19 mouse cellular contexts compared by ENCODE assay signal in genomic region chr11:95358263-95358662, GRCm38 (mm10). TPM values are rescaled to one million over a fixed set of nuclear protein-coding genes. Genes with fewer than 3 reads are reported as not detected.
DNase-seq lines count a peak whose midpoint lies in the region; ATAC-seq lines count a peak whose summit lies in the region.
"Had no signal": no experiment of that assay in that cellular context is flagged by ENCODE, and none has a peak within 500 bp of the region (broad histone marks: within the 10 kb centered on the region; RNA-seq: fewer than 3 reads in every experiment).

No protein-coding gene starts in this region.

- H3K4me2 ChIP-seq in limb, embryonic 13.5 days (replicated peaks), result no peak overlapping the region
- no peak overlapping the region for H3K4me2 ChIP-seq in embryonic facial prominence, embryonic 14.5 days (ENCODE audit: low read depth, low read length)
- H3K4me2 ChIP-seq in liver, embryonic 16.5 days (ENCODE audit: low read depth, low read length), result no peak overlapping the region

- 49% methylated on average over 3 of the region's 3 CpGs for whole genome bisulfite sequencing in limb, embryonic 13.5 days
- 55% methylated on average over 3 of the region's 3 CpGs for WGBS in limb, embryonic 10.5 days
- 46% methylated on average over 3 of the region's 3 CpGs for WGBS in embryonic facial prominence, embryonic 14.5 days
- 58% methylated on average over 3 of the region's 3 CpGs for WGBS in liver, embryonic 16.5 days (ENCODE audit: insufficient replicate concordance)

- peaks cover 9% of the 10 kb centered on the region; the same call in 1 of the 2 replicates for H3K36me3 ChIP-seq in limb, embryonic 13.5 days
- peaks cover 10% of the 10 kb centered on the region; the same call in 1 of the 2 replicates for H3K36me3 ChIP-seq in limb, embryonic 10.5 days
- H3K36me3 ChIP-seq in embryonic facial prominence, embryonic 14.5 days (ENCODE audit: control insufficient read depth, insufficient read depth, low read length), result no peaks in the 10 kb centered on the region
- H3K36me3 ChIP-seq in liver, embryonic 16.5 days (ENCODE audit: control insufficient read depth, insufficient read depth), result peaks cover 57% of the 10 kb centered on the region

- H3K4me1 ChIP-seq in limb, embryonic 13.5 days, result peaks cover 21% of the 10 kb centered on the region
- H3K4me1 ChIP-seq in limb, embryonic 10.5 days, result no peaks in the 10 kb centered on the region
- peaks cover 4% of the 10 kb centered on the region; the same call in 1 of the 2 replicates for H3K4me1 ChIP-seq in embryonic facial prominence, embryonic 14.5 days (ENCODE audit: control insufficient read depth, insufficient read depth, low read length)
- H3K4me1 ChIP-seq in liver, embryonic 16.5 days (ENCODE audit: control insufficient read depth, low read depth, low read length), result peaks cover 49% of the 10 kb centered on the region

- H3K27ac ChIP-seq in limb, embryonic 13.5 days, result no peak overlapping the region
- no peak overlapping the region for H3K27ac ChIP-seq in limb, embryonic 10.5 days
- peak overlapping the region; percentile 46; the same call in 1 of the 2 replicates for H3K27ac ChIP-seq in embryonic facial prominence, embryonic 14.5 days (replicated peaks; ENCODE audit: low read depth, low read length)
- H3K27ac ChIP-seq in liver, embryonic 16.5 days (ENCODE audit: low read length), result peak overlapping the region; percentile 97

- H3K27me3 ChIP-seq in limb, embryonic 13.5 days, result no peaks in the 10 kb centered on the region
- H3K27me3 ChIP-seq in limb, embryonic 10.5 days (ENCODE audit: low read depth, poor library complexity, severe bottlenecking), result no peaks in the 10 kb centered on the region
- no peaks in the 10 kb centered on the region for H3K27me3 ChIP-seq in embryonic facial prominence, embryonic 14.5 days (replicated peaks; ENCODE audit: control insufficient read depth, insufficient read depth, low read length)
- no peaks in the 10 kb centered on the region for H3K27me3 ChIP-seq in liver, embryonic 16.5 days (ENCODE audit: control insufficient read depth, insufficient read depth, low read depth, low read length)

- no peaks in the 10 kb centered on the region for H3K9me3 ChIP-seq in limb, embryonic 13.5 days
- H3K9me3 ChIP-seq in limb, embryonic 10.5 days (replicated peaks), result no peaks in the 10 kb centered on the region
- no peaks in the 10 kb centered on the region for H3K9me3 ChIP-seq in embryonic facial prominence, embryonic 14.5 days (ENCODE audit: control insufficient read depth, low read length)
- no peaks in the 10 kb centered on the region for H3K9me3 ChIP-seq in liver, embryonic 16.5 days (replicated peaks; ENCODE audit: control insufficient read depth, low read length)
- H3K9me3 ChIP-seq: megakaryocyte, embryonic 14.5 days had no signal

- H3K9ac ChIP-seq in limb, embryonic 13.5 days, result 0 out of 2 replicates have a peak overlapping the region, but pooled peaks have one; percentile 8
- H3K9ac ChIP-seq in embryonic facial prominence, embryonic 14.5 days (ENCODE audit: low read depth, low read length), result no peak overlapping the region
- H3K9ac ChIP-seq in liver, embryonic 16.5 days (ENCODE audit: low read depth, low read length), result 0 out of 2 replicates have a peak overlapping the region, but pooled peaks have one; percentile 21
- H3K9ac ChIP-seq: forebrain, postnatal 0 days had no signal

- no peak for DNase-seq in limb, embryonic 10.5 days (ENCODE audit: low spot score)
- no peak for DNase-seq in embryonic facial prominence, embryonic 14.5 days (ENCODE audit: low spot score)
- DNase-seq in thymus, postnatal 36 days, result peak; percentile 54 to 76
- no peak for DNase-seq in right cerebral cortex, postnatal 25 days
- DNase-seq in heart, adult 8-10 months (ENCODE audit: low spot score), result no peak
- DNase-seq: adrenal gland, postnatal 14 days; cerebellum, postnatal 10 days; embryo, embryonic 11 days; forebrain, postnatal 0 days; heart, postnatal 10 days; kidney, adult 2 months; kidney, postnatal 4 days; layer of hippocampus, postnatal 36 days; retina, postnatal 1 day had no signal

- no peak overlapping the region for H3K4me3 ChIP-seq in limb, embryonic 13.5 days
- no peak overlapping the region for H3K4me3 ChIP-seq in limb, embryonic 10.5 days
- no peak overlapping the region for H3K4me3 ChIP-seq in embryonic facial prominence, embryonic 14.5 days (ENCODE audit: low read depth, low read length)
- no peak overlapping the region for H3K4me3 ChIP-seq in liver, embryonic 16.5 days (ENCODE audit: low read depth, low read length)
- H3K4me3 ChIP-seq: megakaryocyte, embryonic 14.5 days had no signal

- ATAC-seq in limb, embryonic 13.5 days (ENCODE audit: low FRiP score, low read depth), result no peak
- ATAC-seq in embryonic facial prominence, embryonic 14.5 days (ENCODE audit: low read depth), result no peak; the same call in 1 of the 2 replicates
- ATAC-seq in liver, embryonic 16.5 days (ENCODE audit: low read depth), result no peak
- ATAC-seq: CD4-positive, CD25-positive, alpha-beta regulatory T cell, adult 4 months; forebrain, postnatal 0 days; lung, postnatal 0 days had no signal

RNA-seq across cellular contexts. Expression of gene Fam117a, which starts 21.4 kb away (rescaled TPM):
- polyA plus RNA-seq in limb, embryonic 13.5 days (2015; fragmentation: Nextera tagmentation; extraction: Ambion mirVana), result 15.8 and 16.2 TPM in 2 replicates
- polyA plus RNA-seq in limb, embryonic 10.5 days (2016; fragmentation: Nextera tagmentation; extraction: Ambion mirVana), result 12.8 and 15.0 TPM in 2 replicates
- polyA plus RNA-seq in embryonic facial prominence, embryonic 14.5 days (2014; fragmentation: Nextera tagmentation; extraction: Ambion mirVana), result 15.2 and 15.5 TPM in 2 replicates
- polyA plus RNA-seq in liver, embryonic 16.5 days (2015; fragmentation: Nextera tagmentation; extraction: Ambion mirVana), result 73.5 and 81.3 TPM in 2 replicates
- total RNA-seq in heart, adult 8-10 months (2022), result 1 to 10 TPM; 5.1 to 6.6 (median 6.0) TPM

RNA-seq across cellular contexts. Expression of gene Slc35b1, which starts 26.2 kb away (rescaled TPM):
- 121 and 127 TPM in 2 replicates for polyA plus RNA-seq in limb, embryonic 13.5 days (2015; fragmentation: Nextera tagmentation; extraction: Ambion mirVana)
- polyA plus RNA-seq in limb, embryonic 10.5 days (2016; fragmentation: Nextera tagmentation; extraction: Ambion mirVana), result 128 and 132 TPM in 2 replicates
- polyA plus RNA-seq in embryonic facial prominence, embryonic 14.5 days (2014; fragmentation: Nextera tagmentation; extraction: Ambion mirVana), result 105 and 108 TPM in 2 replicates
- 37.7 and 40.5 TPM in 2 replicates for polyA plus RNA-seq in liver, embryonic 16.5 days (2015; fragmentation: Nextera tagmentation; extraction: Ambion mirVana)
- total RNA-seq in heart, adult 8-10 months (2022), result 10 to 100 TPM; 35.4 to 42.2 (median 36.5) TPM

RNA-seq across cellular contexts. Expression of gene Kat7, which starts 48.2 kb away (rescaled TPM):
- polyA plus RNA-seq in limb, embryonic 13.5 days (2015; fragmentation: Nextera tagmentation; extraction: Ambion mirVana), result 68.4 and 71.9 TPM in 2 replicates
- polyA plus RNA-seq in limb, embryonic 10.5 days (2016; fragmentation: Nextera tagmentation; extraction: Ambion mirVana), result 93.9 and 99.0 TPM in 2 replicates
- polyA plus RNA-seq in embryonic facial prominence, embryonic 14.5 days (2014; fragmentation: Nextera tagmentation; extraction: Ambion mirVana), result 57.9 and 66.5 TPM in 2 replicates
- 29.4 and 31.2 TPM in 2 replicates for polyA plus RNA-seq in liver, embryonic 16.5 days (2015; fragmentation: Nextera tagmentation; extraction: Ambion mirVana)
- 10 to 100 TPM; 27.2 to 37.8 (median 32.3) TPM for total RNA-seq in heart, adult 8-10 months (2022)

RNA-seq across cellular contexts. Expression of gene Spop, which starts 55.6 kb away (rescaled TPM):
- 156 and 168 TPM in 2 replicates for polyA plus RNA-seq in limb, embryonic 13.5 days (2015; fragmentation: Nextera tagmentation; extraction: Ambion mirVana)
- polyA plus RNA-seq in limb, embryonic 10.5 days (2016; fragmentation: Nextera tagmentation; extraction: Ambion mirVana), result 95.3 and 123 TPM in 2 replicates
- 98.3 and 106 TPM in 2 replicates for polyA plus RNA-seq in embryonic facial prominence, embryonic 14.5 days (2014; fragmentation: Nextera tagmentation; extraction: Ambion mirVana)
- 72.5 and 76.0 TPM in 2 replicates for polyA plus RNA-seq in liver, embryonic 16.5 days (2015; fragmentation: Nextera tagmentation; extraction: Ambion mirVana)
- total RNA-seq in heart, adult 8-10 months (2022), result 100 to 1,000 TPM; 159 to 184 (median 160) TPM

Comparison
In these comparisons a context has a peak if more than half of its experiments do, and no peak if none do; other contexts are left out.
1. H3K27ac ChIP-seq: peak in embryonic facial prominence, embryonic 14.5 days (single experiment) and liver, embryonic 16.5 days (single experiment); none in limb, embryonic 13.5 days (single experiment) and limb, embryonic 10.5 days (single experiment).
2. DNase-seq: peak in thymus, postnatal 36 days (2 of 2); none in limb, embryonic 10.5 days (single experiment), embryonic facial prominence, embryonic 14.5 days (single experiment), right cerebral cortex, postnatal 25 days (single experiment) and heart, adult 8-10 months (single experiment).